Mouse (Mus musculus) limb, embryonic 14.5 days (tissue): ENCODE data around the gene Btbd18. TPM values are rescaled to one million over a fixed set of nuclear protein-coding genes. Genes with fewer than 3 reads are reported as not detected.

Experiments
- ATAC-seq: fragments of 200-750 bp; cut with Nextera tagmentation; 2 replicates; pipeline ENCODE4 v1.8.0; 2017; ENCODE audit warnings: low read depth, moderate number of reproducible peaks, moderate TSS enrichment; ENCODE audit not compliant: low FRiP score
- DNase-seq: peaks from one replicate; pipeline ENCODE4 v3.0.0-alpha.2; 2015; ENCODE audit warnings: low spot score
- H3K27ac ChIP-seq: fragments of 300-500 bp; sonication (generic); replicated peaks from 2 replicates; pipeline ENCODE4 v1.5.1; 2014; ENCODE audit warnings: low read depth, mild to moderate bottlenecking, low read length, moderate library complexity, mixed read lengths
- H3K27me3 ChIP-seq: fragments of 300-500 bp; sonication (generic); 2 replicates; pipeline ENCODE4 v1.6.1; 2014; ENCODE audit warnings: low read length, mixed read lengths; ENCODE audit not compliant: control insufficient read depth, insufficient read depth
- H3K36me3 ChIP-seq: fragments of 300-500 bp; sonication (generic); 2 replicates; pipeline ENCODE4 v1.6.1; 2014; ENCODE audit warnings: mild to moderate bottlenecking, low read length, moderate library complexity, mixed read lengths; ENCODE audit not compliant: control insufficient read depth, insufficient read depth
- H3K4me1 ChIP-seq: fragments of 300-500 bp; sonication (generic); 2 replicates; pipeline ENCODE4 v1.6.1; 2014; ENCODE audit warnings: antibody characterized with exemption, low read length, mixed read lengths; ENCODE audit not compliant: control insufficient read depth, insufficient read depth
- H3K4me2 ChIP-seq: fragments of 300-500 bp; sonication (generic); replicated peaks from 2 replicates; pipeline ENCODE4 v1.6.1; 2014; ENCODE audit warnings: low read depth, mild to moderate bottlenecking, low read length, moderate library complexity; ENCODE audit not compliant: severe bottlenecking
- H3K4me3 ChIP-seq: fragments of 300-500 bp; sonication (generic); replicated peaks from 2 replicates; pipeline ENCODE4 v1.5.1; 2014; ENCODE audit warnings: low read length
- H3K9ac ChIP-seq: fragments of 300-500 bp; sonication (generic); 2 replicates; pipeline ENCODE4 v1.6.1; 2014; ENCODE audit warnings: mild to moderate bottlenecking, low read depth, low read length, moderate library complexity; ENCODE audit not compliant: severe bottlenecking
- H3K9me3 ChIP-seq: fragments of 300-500 bp; sonication (generic); 2 replicates; pipeline ENCODE4 v1.6.1; 2016; ENCODE audit warnings: low read length; ENCODE audit not compliant: control insufficient read depth
- POLR2A ChIP-seq: fragments of 200-500 bp; IDR thresholded peaks from 2 replicates; pipeline ENCODE4 v1.8.0; 2012; ENCODE audit warnings: inconsistent platforms, mild to moderate bottlenecking, moderate library complexity, borderline replicate concordance; ENCODE audit not compliant: insufficient read depth, insufficient read length; ENCODE audit errors: extremely low read depth
- WGBS: fragments of 180-500 bp; shearing (Covaris S2); extraction: QIAGEN DNeasy Blood & Tissue Kit; methylation state at CpG from one replicate; pipeline ENCODE4 v1.1.7; 2014; 5-methylcytosine and 5-hydroxymethylcytosine counted together
- polyA plus RNA-seq, 2 experiments: library from polyadenylated mRNA; depleted of rRNA in 1 of 2; stranded (reverse) in 1 of 2; unstranded in 1 of 2; fragments of >200 nt; fragmentation: Nextera tagmentation in 1 of 2; extraction: Ambion mirVana in 1 of 2; gene quantifications; 2 replicates each; pipeline versions ENCODE4 v1.2.1 to v1.2.3; 2012 to 2014

Btbd18 gene
- polyA plus RNA-seq, 2 experiments, result 0.01 to 0.15 TPM

DNA sequence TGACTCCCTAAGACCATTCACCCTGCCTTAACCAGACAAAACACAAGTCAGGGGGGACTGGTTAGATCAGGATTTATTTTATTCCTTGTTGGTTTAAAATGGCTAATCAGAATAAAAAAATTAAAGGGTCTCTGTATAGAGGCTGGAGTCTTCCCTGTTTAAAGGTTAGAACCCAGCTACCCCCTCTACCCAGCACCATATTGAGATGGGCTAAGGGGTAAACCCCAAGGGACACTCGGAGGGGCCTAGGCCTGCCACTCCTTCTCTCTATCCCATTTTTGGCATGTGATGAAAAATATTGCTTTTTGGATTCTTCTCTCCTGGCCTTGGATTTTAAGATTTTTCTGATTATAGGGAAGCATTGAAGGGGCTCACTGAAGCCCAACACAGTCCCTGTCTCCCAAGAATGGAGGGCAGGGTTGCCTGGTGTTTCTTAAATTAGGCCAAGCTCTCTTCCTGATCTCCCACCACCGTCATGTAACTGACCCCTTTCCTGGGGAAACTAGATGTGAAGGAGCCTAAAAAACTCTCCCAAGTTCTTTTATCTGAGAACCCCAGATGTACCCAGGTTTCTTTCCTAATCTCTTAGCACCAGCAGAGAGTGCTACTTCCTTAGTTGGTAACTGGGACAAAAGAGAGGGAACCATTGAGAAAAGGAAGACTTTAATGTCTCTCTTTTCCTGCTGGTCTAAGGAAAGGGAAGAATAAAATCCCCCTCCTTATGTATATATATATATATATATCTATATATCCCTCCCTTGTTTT, 29.4 kb downstream of the Btbd18 start:
- Histone ChIP-seq H3K9ac (no peak overlapping the region), H3K27me3 (no peaks in the 10 kb centered on the region), H3K4me1 (no peaks in the 10 kb centered on the region), H3K27ac (no peak overlapping the region), H3K9me3 (no peaks in the 10 kb centered on the region), H3K4me3 (no peak overlapping the region), H3K36me3 (peaks cover 78% of the 10 kb centered on the region), H3K4me2 (no peak overlapping the region)
- ATAC-seq (no peak), DNase-seq (no peak)
- TF ChIP-seq POLR2A, result no peak
- WGBS, result 83% methylated on average over 2 of the region's 2 CpGs

DNA sequence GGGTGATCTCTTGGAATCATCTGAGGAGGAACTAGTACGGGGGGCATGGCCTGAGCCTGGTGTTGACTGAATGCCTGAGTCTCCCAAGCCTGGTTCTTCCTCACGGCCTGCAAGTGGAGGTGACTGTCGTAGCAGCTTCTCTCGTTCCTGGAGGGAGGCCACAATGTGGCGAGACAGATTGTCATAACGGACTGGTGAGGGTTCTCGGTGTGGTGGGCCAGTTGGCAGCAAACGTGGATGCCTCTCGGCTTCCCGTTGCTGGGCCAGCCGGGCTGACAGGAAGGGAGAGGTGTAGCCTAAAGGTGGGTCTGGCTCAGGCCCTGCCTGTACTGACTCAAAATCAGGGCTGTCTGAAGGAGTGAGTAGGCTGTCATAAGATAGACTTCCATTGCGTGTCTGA, 31.2 kb downstream of the Btbd18 start:
- Histone ChIP-seq H3K4me2 (no peak overlapping the region), H3K9me3 (no peaks in the 10 kb centered on the region), H3K36me3 (peaks cover 82% of the 10 kb centered on the region), H3K27me3 (no peaks in the 10 kb centered on the region), H3K27ac (no peak overlapping the region), H3K4me3 (no peak overlapping the region), H3K9ac (no peak overlapping the region), H3K4me1 (no peaks in the 10 kb centered on the region)
- TF ChIP-seq POLR2A, result no peak
- WGBS, result 94% methylated on average over 12 of the region's 12 CpGs
- DNase-seq (no peak), ATAC-seq (no peak)

DNA sequence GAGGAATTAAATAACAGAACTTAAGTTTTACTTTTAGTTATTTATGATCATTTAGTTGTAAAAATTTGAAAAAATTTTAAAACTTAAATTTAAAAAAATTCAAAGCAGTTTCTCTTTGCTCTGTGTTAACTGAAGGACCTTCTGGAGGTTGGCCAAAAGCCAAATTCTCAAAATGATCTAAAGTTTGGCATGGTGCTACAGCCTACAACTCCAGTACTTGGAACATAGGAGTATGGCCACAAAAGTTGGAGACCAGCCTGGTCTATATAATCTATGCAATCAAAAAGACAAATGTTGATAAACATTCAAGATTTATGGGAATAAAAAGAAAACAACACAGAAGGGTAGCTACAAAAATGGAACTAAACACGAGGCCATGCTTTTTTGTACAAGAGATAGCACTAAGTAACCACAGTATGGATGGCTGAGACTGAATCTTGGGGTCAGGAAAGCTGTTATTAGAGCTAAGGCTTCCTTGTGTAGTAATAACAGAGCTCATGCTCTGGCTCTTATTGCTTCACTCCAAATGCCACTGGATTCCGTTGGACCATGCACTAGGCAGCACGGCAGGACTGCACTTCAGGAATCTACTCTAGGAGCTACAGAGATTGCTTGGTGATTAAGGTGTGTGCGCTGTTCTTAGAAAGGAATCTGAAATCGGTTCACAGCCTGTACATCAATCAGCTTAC, 36.3 kb downstream of the Btbd18 start:
- no peak overlapping the region for H3K4me3 ChIP-seq
- H3K27ac ChIP-seq, result no peak overlapping the region
- H3K27me3 ChIP-seq, result no peaks in the 10 kb centered on the region
- TF ChIP-seq POLR2A, result no peak
- 92% methylated on average over 5 of the region's 5 CpGs for whole genome bisulfite sequencing
- H3K9ac ChIP-seq, result no peak overlapping the region
- H3K36me3 ChIP-seq, result peaks cover 75% of the 10 kb centered on the region
- H3K4me1 ChIP-seq, result no peaks in the 10 kb centered on the region
- no peak for ATAC-seq
- H3K4me2 ChIP-seq, result no peak overlapping the region
- DNase-seq, result no peak
- no peaks in the 10 kb centered on the region for H3K9me3 ChIP-seq

DNA sequence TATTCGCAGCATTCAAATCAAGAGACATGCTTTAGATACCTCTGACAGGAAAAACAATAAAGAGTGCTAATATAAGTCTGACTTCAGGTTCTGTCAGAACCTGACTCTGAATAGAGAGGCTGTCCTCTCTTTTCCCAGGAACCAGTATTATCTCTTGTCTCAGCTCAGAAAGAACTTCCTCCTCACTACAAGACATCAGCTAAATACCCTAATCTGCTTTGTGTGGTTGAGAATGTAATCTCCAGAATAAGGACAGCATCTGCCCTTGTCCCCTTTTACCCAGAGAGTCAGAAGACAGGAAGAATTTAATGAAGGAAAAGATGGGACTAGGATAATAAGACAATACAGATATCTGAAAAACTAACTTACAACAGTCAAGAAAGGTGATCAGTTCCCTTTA, 44.6 kb downstream of the Btbd18 start:
- Histone ChIP-seq H3K4me2 (no peak overlapping the region), H3K4me1 (no peaks in the 10 kb centered on the region), H3K36me3 (peaks cover 56% of the 10 kb centered on the region), H3K4me3 (no peak overlapping the region), H3K27me3 (no peaks in the 10 kb centered on the region), H3K9ac (no peak overlapping the region), H3K9me3 (no peaks in the 10 kb centered on the region), H3K27ac (no peak overlapping the region)
- WGBS, result 100% methylated on average over 1 of the region's 1 CpGs
- DNase-seq (no peak), ATAC-seq (no peak)
- TF ChIP-seq POLR2A, result no peak

DNA sequence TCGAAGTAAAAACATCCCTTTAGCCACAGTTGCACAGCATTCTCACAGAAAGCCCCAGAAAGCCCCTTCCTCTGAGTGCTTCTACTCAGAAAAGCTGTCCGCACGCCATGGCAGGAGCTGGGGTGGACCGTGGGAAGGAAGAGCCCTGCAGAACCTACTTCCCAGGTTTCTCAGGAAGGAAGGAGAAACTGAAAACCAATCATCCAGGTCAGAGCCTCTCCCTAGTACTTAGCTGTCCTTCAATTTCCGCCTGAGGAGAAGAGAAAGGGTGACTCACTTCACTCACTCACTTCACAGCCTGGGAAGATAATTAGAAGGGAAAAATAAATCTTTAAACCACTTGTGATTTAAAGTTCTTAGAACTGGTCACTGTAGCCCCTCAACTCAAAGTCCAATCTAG, 45.5 kb downstream of the Btbd18 start:
- no peak overlapping the region for H3K4me3 ChIP-seq
- H3K9ac ChIP-seq, result no peak overlapping the region
- TF ChIP-seq POLR2A, result no peak
- no peaks in the 10 kb centered on the region for H3K4me1 ChIP-seq
- ATAC-seq (no peak), DNase-seq (no peak)
- H3K36me3 ChIP-seq, result peaks cover 58% of the 10 kb centered on the region
- no peaks in the 10 kb centered on the region for H3K9me3 ChIP-seq
- H3K4me2 ChIP-seq, result no peak overlapping the region
- no peak overlapping the region for H3K27ac ChIP-seq
- 82% methylated on average over 5 of the region's 5 CpGs for WGBS
- H3K27me3 ChIP-seq, result no peaks in the 10 kb centered on the region
